Mouse (Mus musculus) forebrain, embryonic 14.5 days (tissue): ENCODE measurements at regions not wholly inside any gene's neighbourhood (a gene's known extent, or its start where the extent isn't known, plus 50 kb on each side); places are given as distances from the start of the nearest gene placed in this dataset.

Source experiments
- ATAC-seq: fragments of 200-750 bp; cut with Nextera tagmentation; 2 replicates; pipeline ENCODE4 v1.8.0; 2017; ENCODE audit warnings: mild to moderate bottlenecking, moderate library complexity
- DNase-seq: peaks from one replicate; pipeline ENCODE4 v3.0.0-alpha.2; 2015; ENCODE audit warnings: low spot score
- H3K27ac ChIP-seq: fragments of 300-500 bp; sonication (generic); 2 replicates; pipeline ENCODE4 v1.5.1; 2014; ENCODE audit warnings: low read depth, mild to moderate bottlenecking, control low read depth, low read length, moderate library complexity
- H3K27me3 ChIP-seq: fragments of 300-500 bp; sonication (generic); replicated peaks from 2 replicates; pipeline ENCODE4 v1.6.1; 2014; ENCODE audit warnings: low read length, control low read depth, mixed read lengths; ENCODE audit not compliant: control insufficient read depth, insufficient read depth
- H3K36me3 ChIP-seq: fragments of 300-500 bp; sonication (generic); 2 replicates; pipeline ENCODE4 v1.6.1; 2014; ENCODE audit warnings: low read length, control low read depth; ENCODE audit not compliant: control insufficient read depth, insufficient read depth
- H3K4me1 ChIP-seq: fragments of 300-500 bp; sonication (generic); 2 replicates; pipeline ENCODE4 v1.6.1; 2014; ENCODE audit warnings: antibody characterized with exemption, low read length, control low read depth; ENCODE audit not compliant: control insufficient read depth, insufficient read depth
- H3K4me2 ChIP-seq: fragments of 300-500 bp; sonication (generic); 2 replicates; pipeline ENCODE4 v1.6.1; 2014; ENCODE audit warnings: mild to moderate bottlenecking, control low read depth, low read length
- H3K4me3 ChIP-seq: fragments of 300-500 bp; sonication (generic); 2 replicates; pipeline ENCODE4 v1.5.1; 2014; ENCODE audit warnings: low read depth, low read length, control low read depth
- H3K9ac ChIP-seq: fragments of 300-500 bp; sonication (generic); 2 replicates; pipeline ENCODE4 v1.6.1; 2014; ENCODE audit warnings: mild to moderate bottlenecking, low read length, control low read depth, moderate library complexity
- H3K9me3 ChIP-seq: fragments of 300-500 bp; sonication (generic); replicated peaks from 2 replicates; pipeline ENCODE4 v1.6.1; 2016; ENCODE audit warnings: low read length, control low read depth, mixed read lengths; ENCODE audit not compliant: control insufficient read depth
- WGBS: fragments of 180-500 bp; shearing (Covaris S2); extraction: QIAGEN DNeasy Blood & Tissue Kit; methylation state at CpG from one replicate; pipeline ENCODE4 v1.1.7; 2014; 5-methylcytosine and 5-hydroxymethylcytosine counted together

DNA sequence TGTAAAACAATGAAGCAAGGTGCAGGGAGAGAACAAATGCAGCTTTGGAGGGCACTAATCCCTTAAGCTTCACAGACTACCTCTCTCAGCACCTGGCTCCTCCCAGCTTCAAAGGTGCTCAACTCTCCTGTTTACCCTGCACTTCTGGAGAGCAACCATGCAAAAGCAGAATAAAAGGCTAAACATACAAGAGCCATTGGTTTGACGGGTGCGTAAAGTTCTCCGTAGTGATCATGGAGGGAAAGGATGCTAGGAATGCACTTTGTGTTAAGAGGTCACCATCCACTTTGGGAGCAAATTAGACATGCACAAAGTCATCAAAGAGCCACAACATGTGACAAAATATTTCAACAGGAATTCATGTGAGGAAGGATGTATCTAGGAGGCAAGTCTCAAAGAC lies 156.1 kb downstream of the Adamts15 start:
- Histone ChIP-seq H3K4me1 (no peaks in the 10 kb centered on the region), H3K9me3 (no peaks in the 10 kb centered on the region), H3K4me2 (no peak overlapping the region), H3K27me3 (no peaks in the 10 kb centered on the region), H3K36me3 (no peaks in the 10 kb centered on the region), H3K9ac (no peak overlapping the region), H3K27ac (no peak overlapping the region), H3K4me3 (no peak overlapping the region)
- ATAC-seq (no peak), DNase-seq (no peak)
- WGBS: 79% methylated on average over 3 of the region's 3 CpGs

DNA sequence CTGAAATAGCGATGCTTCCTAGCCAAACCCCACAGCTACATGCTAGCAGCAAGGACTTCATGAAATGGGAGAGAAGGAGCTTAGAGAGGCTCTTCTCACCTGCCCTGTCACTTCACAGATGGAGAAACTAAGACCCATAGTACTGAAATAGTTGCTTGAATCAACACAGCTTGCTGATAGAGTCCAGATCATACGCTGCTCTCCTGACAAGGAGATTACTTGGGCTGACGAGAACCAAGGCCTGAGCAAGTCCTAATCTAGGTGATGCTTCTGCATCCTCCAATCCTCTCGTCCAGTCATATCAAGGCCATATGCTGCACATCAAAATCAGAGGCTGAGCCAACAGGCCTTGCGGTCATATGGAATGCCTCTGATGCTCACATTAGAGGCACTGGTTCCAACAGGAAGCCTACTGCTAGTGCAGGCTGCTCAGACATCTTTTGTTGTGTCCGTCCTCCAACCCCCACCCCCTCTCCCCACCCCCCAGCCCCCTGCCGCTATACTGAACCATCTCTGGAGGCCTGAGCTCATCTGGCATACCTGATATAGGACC lies 157.2 kb downstream of the Adamts15 start:
- H3K9me3 ChIP-seq: no peaks in the 10 kb centered on the region
- no peak overlapping the region for H3K4me2 ChIP-seq
- no peaks in the 10 kb centered on the region for H3K27me3 ChIP-seq
- H3K4me1 ChIP-seq: no peaks in the 10 kb centered on the region
- no peak for DNase-seq
- H3K9ac ChIP-seq: no peak overlapping the region
- no peak overlapping the region for H3K27ac ChIP-seq
- H3K4me3 ChIP-seq: no peak overlapping the region
- H3K36me3 ChIP-seq: no peaks in the 10 kb centered on the region
- WGBS: 80% methylated on average over 7 of the region's 7 CpGs
- no peak for ATAC-seq

DNA sequence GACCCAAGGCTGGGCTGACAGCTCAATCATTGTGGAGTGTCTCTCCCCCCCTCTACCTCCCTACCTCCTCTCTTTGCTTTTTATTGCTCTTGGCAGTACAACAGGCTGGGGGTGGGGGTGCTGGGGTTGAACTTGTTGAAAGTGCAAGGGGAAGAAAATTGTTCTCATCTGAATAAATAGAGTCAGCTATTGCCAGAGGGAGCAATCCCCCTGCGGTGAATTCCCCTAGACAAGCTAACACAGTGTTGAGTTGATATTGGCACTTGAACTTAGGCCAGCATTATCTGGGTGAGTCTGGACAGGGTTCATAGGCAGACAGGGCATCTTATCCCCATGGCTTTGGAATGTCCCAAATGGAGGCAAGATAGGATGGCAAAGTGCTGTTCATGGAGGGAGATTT lies 159.3 kb downstream of the Adamts15 start:
- Histone ChIP-seq H3K9me3 (no peaks in the 10 kb centered on the region), H3K27me3 (no peaks in the 10 kb centered on the region), H3K4me1 (no peaks in the 10 kb centered on the region), H3K4me3 (no peak overlapping the region), H3K9ac (no peak overlapping the region), H3K36me3 (no peaks in the 10 kb centered on the region), H3K4me2 (no peak overlapping the region), H3K27ac (no peak overlapping the region)
- 100% methylated on average over 1 of the region's 1 CpGs for WGBS
- DNase-seq (no peak), ATAC-seq (no peak)

DNA sequence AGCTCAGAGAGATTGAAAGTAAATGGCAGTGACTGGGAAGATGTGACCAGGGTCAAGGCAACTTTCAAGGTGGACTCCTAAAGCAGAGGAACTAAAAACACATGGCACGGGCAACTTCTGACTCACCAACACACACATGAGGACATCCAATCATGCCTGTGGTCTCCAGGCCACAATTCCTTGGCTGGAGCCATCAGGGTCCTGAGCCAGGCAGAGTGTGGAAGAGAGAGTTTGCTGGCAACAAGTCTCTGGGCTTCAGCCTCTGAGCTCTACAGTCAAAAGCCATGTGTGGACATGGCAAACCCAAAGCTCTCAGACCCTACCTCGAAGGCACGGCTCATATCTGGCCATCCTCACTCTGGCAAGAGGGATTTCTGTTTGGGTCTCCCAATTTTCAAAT lies 164.1 kb downstream of the Adamts15 start:
- no peaks in the 10 kb centered on the region for H3K9me3 ChIP-seq
- no peaks in the 10 kb centered on the region for H3K27me3 ChIP-seq
- H3K4me1 ChIP-seq: no peaks in the 10 kb centered on the region
- DNase-seq (no peak), ATAC-seq (no peak)
- no peak overlapping the region for H3K4me3 ChIP-seq
- WGBS: 91% methylated on average over 3 of the region's 3 CpGs
- no peak overlapping the region for H3K27ac ChIP-seq
- no peak overlapping the region for H3K9ac ChIP-seq
- H3K36me3 ChIP-seq: no peaks in the 10 kb centered on the region
- no peak overlapping the region for H3K4me2 ChIP-seq

DNA sequence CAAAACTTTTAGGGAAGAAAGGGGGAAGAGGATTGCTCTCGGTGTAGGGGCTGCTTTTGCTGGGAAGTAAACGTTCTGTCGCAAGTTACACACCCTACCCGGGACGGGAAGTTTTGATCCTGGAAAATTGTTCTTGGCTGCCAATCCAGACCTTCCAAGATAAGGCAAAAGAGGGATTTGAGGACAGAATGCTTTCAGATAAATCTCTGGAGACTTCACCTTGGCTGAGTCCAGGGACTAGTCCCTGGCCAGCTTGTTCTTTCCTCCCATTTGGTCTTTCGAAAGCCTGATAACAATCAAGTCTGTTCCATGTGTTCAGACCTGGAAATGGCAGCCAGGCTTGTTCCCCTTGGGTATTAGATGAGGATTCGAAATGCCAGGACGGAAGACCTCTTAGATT lies 164.8 kb downstream of the Adamts15 start:
- Histone ChIP-seq H3K4me2 (no peak overlapping the region), H3K4me3 (no peak overlapping the region), H3K27me3 (no peaks in the 10 kb centered on the region), H3K27ac (no peak overlapping the region), H3K9ac (no peak overlapping the region), H3K4me1 (no peaks in the 10 kb centered on the region), H3K36me3 (no peaks in the 10 kb centered on the region), H3K9me3 (no peaks in the 10 kb centered on the region)
- WGBS: 95% methylated on average over 8 of the region's 8 CpGs
- DNase-seq (no peak), ATAC-seq (no peak)

DNA sequence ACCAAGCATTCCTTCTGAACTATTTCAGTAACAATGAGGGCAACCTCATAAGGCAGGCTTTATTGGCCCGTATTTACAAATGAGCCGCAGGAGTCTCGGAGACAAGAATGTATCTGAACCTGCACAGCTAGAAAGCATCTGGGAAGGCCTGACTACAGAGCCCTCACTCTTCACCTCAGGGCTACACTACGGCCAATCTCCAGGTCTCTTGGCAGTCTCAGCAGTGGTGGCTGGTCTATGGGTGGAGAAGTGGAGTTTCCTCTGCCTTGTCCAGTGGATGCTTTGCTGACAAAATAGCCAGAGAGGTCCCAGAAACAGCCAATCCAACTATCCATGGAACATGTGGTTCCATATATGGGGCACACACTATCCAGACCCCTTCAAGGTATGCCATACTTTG lies 165.5 kb downstream of the Adamts15 start:
- Histone ChIP-seq H3K36me3 (no peaks in the 10 kb centered on the region), H3K27me3 (no peaks in the 10 kb centered on the region), H3K4me3 (no peak overlapping the region), H3K27ac (no peak overlapping the region), H3K9me3 (no peaks in the 10 kb centered on the region), H3K9ac (no peak overlapping the region), H3K4me1 (no peaks in the 10 kb centered on the region), H3K4me2 (no peak overlapping the region)
- 91% methylated on average over 4 of the region's 4 CpGs for WGBS
- ATAC-seq: no peak
- no peak for DNase-seq

DNA sequence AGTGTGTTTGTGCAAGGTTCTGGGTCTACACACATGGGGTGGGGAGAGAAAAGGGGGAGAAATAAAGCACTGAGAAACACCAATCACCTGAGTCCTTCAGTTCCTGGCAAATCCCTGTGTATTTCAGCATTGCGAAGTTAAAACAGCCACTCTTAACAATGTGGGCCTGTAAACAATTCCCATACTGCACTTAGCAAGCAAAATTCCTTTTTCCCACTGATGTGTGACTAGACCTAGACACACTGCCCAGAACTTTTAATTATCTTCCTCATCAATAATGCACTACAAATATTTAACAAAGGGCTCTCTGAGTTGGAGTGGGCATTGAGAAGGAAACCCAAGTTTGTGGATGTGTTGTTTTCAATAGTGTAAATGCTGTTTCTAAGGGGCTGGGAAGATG lies 166.7 kb downstream of the Adamts15 start:
- Histone ChIP-seq H3K4me3 (no peak overlapping the region), H3K9me3 (no peaks in the 10 kb centered on the region), H3K4me1 (no peaks in the 10 kb centered on the region), H3K27me3 (no peaks in the 10 kb centered on the region), H3K9ac (no peak overlapping the region), H3K36me3 (no peaks in the 10 kb centered on the region), H3K27ac (no peak overlapping the region), H3K4me2 (no peak overlapping the region)
- WGBS: 91% methylated on average over 1 of the region's 1 CpGs
- DNase-seq (no peak), ATAC-seq (no peak)

DNA sequence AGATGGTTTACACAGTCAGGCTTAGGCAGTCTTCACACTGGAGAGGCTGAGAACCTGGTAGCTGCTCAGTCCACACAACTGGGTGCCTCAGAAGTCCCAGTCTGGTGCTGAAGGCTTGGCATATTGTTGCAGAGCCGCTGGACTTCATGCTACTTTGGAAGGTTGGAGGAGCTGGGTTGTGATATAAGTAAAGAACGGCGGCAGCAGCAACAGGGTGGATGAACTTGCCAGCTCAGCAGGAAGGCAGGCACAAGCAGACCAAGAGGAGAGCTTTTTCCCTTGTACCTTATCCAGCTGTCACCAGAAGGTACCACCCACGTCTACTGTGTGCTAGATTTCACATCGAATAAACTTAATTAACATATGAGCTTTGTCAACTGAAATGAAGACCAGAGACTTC lies 167.4 kb downstream of the Adamts15 start:
- no peaks in the 10 kb centered on the region for H3K36me3 ChIP-seq
- no peak for DNase-seq
- ATAC-seq: no peak
- no peaks in the 10 kb centered on the region for H3K4me1 ChIP-seq
- no peaks in the 10 kb centered on the region for H3K9me3 ChIP-seq
- H3K27ac ChIP-seq: no peak overlapping the region
- H3K27me3 ChIP-seq: no peaks in the 10 kb centered on the region
- no peak overlapping the region for H3K4me3 ChIP-seq
- WGBS: 88% methylated on average over 5 of the region's 5 CpGs
- no peak overlapping the region for H3K4me2 ChIP-seq
- H3K9ac ChIP-seq: no peak overlapping the region

DNA sequence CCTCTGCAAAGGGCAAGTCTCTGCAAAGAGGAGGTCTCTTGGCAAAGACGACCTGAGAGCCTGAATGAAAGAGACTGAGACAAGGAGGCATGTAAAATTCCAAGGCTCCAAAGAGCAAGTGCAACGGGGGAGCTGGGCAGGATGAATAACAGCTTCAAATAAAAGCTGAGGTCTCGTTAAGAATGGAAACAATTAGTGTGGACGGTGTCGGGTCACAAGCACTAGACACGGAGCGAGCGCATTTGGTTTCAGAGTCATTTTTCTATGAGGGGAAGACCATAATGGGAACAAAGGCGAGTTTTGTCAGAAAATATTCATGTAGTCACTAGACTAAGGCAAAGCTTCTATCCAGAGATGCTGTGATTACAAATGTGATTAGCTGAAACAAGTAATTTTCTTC lies 178.8 kb downstream of the Adamts15 start:
- Histone ChIP-seq H3K27me3 (no peaks in the 10 kb centered on the region), H3K27ac (no peak overlapping the region), H3K4me2 (no peak overlapping the region), H3K4me3 (no peak overlapping the region), H3K9ac (no peak overlapping the region), H3K9me3 (no peaks in the 10 kb centered on the region), H3K36me3 (no peaks in the 10 kb centered on the region), H3K4me1 (no peaks in the 10 kb centered on the region)
- 8% methylated on average over 9 of the region's 9 CpGs for WGBS
- no peak for DNase-seq
- ATAC-seq: no peak
